Mouse (Mus musculus): Measurements from ENCODE around the gene Yap1. TPM values are rescaled to one million over a fixed set of nuclear protein-coding genes. Genes with fewer than 3 reads are reported as not detected.

The Yap1 gene
- polyA plus RNA-seq, 1 experiment from 2014 or later, result 31.6 TPM

DNA sequence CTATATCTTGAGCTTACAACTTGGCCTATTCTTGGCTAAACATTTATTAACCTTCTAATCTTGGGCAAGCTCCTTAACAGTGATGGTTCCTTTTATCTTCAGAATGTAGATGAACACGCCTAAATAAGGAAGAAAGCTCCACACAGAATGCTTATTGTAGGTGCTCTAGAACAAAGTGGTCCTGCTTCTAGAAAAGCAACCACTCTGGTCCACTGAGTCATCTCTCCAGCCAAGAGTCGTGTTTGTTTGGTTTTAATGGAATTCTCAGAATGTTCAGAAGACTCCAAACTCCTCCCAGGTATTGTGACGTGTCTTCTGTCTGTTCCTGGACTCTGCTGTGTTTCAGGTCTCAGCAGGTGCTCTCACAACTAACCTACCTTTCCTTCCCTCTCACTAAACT lies 38.8 kb downstream of the Yap1 start:
- Histone ChIP-seq H3K4me2 (no peak overlapping the region), H3K4me3 (replicated peaks) (no peak overlapping the region), H3K9me3 (no peaks in the 10 kb centered on the region), H3K9ac (no peak overlapping the region), H3K27ac (no peak overlapping the region), H3K36me3 (replicated peaks) (peaks cover 7% of the 10 kb centered on the region; the same call in 1 of the 2 replicates), H3K27me3 (no peaks in the 10 kb centered on the region), H3K4me1 (peaks cover 26% of the 10 kb centered on the region)
- no peak for ATAC-seq (ENCODE audit: low FRiP score)
- WGBS, result 88% methylated on average over 3 of the region's 3 CpGs

DNA sequence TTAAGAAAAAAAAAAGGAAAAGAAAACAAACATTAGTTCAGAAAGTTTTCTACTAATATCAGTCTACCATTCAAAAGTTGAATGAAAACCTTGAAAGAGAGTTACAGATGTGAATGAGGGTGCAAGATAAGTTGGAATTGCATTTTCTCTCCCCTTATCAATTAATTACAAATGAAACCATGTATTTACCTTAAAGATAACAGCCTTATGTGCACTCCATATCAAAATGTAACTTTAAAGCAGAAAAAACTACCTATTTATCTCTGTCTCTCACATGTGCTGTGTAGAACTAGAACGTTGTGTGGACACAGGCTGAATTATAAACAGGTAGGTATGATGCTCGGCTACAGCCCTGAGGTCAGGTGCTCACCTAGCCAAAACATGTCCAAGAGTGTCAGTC lies 40.5 kb downstream of the Yap1 start:
- Histone ChIP-seq H3K9ac (no peak overlapping the region), H3K27ac (no peak overlapping the region), H3K27me3 (no peaks in the 10 kb centered on the region), H3K36me3 (replicated peaks) (peaks cover 7% of the 10 kb centered on the region; the same call in 1 of the 2 replicates), H3K4me2 (no peak overlapping the region), H3K4me3 (replicated peaks) (no peak overlapping the region), H3K4me1 (peaks cover 36% of the 10 kb centered on the region), H3K9me3 (no peaks in the 10 kb centered on the region)
- 93% methylated on average over 2 of the region's 2 CpGs for WGBS
- no peak for ATAC-seq (ENCODE audit: low FRiP score)

DNA sequence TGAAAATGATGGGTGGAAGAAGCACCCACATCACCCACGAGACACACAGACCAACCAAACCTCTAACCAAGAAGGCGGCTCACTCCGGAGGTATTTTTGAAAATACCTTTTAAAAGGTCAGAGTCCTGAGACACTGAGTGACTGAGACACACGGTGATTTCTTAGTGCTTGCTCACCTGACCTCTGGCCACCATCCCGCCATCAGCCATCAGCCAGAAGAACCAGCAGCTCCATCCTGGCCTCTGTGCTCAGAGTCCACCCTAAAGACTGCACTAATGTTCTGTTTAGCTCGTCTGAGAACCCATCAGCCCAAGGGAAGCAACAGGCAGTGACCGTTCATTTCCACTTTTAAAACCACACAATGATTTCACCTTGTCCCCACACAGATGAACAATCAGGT lies 41.5 kb downstream of the Yap1 start:
- 83% methylated on average over 7 of the region's 7 CpGs for WGBS
- Histone ChIP-seq H3K9me3 (no peaks in the 10 kb centered on the region), H3K9ac (no peak overlapping the region), H3K27ac (no peak overlapping the region), H3K36me3 (replicated peaks) (peaks cover 7% of the 10 kb centered on the region; the same call in 1 of the 2 replicates), H3K27me3 (no peaks in the 10 kb centered on the region), H3K4me3 (replicated peaks) (no peak overlapping the region), H3K4me2 (no peak overlapping the region), H3K4me1 (peaks cover 31% of the 10 kb centered on the region)
- ATAC-seq (ENCODE audit: low FRiP score), result no peak

DNA sequence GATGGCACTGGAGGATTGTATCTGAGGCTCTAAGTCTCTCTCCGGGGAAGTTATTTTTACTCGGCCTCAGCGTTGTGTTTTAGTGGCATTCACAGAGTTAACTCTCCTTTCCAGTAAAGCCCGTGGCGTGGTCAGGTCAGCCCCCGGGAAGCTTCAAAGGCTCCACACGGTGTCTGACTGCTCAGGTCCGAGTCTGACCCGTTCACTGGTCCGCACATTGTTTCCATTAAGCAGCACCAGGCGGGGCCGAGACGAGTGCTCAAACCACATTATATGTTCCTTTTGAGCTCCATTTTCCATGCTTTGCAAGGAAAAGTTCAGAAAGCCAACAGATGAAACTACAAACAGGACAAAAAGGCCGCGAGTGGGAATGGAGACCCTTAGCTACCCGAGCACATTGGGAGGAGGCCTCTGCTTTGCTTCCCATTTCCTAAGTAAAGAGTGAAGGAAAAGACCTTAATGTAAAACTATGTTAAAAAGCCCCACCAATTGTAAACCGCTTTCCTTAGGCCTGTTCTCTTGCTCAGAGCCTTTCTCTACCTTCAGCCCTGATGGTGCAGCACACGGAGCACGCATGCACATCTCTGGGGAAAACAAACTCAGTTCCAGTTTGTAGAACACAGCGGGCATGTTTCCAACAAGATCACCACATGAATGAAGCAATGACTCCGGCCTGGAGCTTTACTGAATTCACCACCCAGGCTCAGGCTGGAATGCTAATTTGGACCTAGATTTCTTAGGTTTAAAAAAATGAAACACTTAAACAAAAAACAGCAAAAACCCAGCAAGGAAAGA lies 42.8 kb downstream of the Yap1 start:
- Histone ChIP-seq H3K4me2 (no peak overlapping the region), H3K4me3 (replicated peaks) (no peak overlapping the region), H3K9me3 (no peaks in the 10 kb centered on the region), H3K4me1 (peaks cover 35% of the 10 kb centered on the region), H3K27ac (peak overlapping the region; percentile 38; the same call in 1 of the 2 replicates), H3K27me3 (no peaks in the 10 kb centered on the region), H3K9ac (no peak overlapping the region), H3K36me3 (replicated peaks) (peaks cover 3% of the 10 kb centered on the region; the same call in 1 of the 2 replicates)
- WGBS, result 50% methylated on average over 21 of the region's 21 CpGs
- no peak for ATAC-seq (ENCODE audit: low FRiP score)

DNA sequence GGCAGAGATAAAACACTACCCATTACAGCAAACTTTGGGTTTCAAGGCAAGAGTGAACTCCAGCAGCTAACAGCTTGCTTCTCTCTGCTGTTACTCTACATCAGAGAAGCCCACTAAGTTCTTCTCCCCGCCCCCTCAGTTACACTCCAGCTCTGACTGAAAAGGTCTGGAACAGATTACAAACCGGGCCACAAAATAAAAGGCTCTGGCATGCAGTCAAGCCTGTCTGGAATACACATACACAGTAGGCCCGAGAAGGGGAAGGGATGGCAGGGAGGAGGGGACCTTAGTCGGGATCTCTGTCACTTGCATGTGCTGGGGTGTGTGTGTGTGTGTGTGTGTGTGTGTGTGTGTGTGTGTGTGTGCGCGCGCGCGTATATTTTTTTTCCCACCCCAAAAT lies 44.0 kb downstream of the Yap1 start:
- Histone ChIP-seq H3K9ac (no peak overlapping the region), H3K9me3 (no peaks in the 10 kb centered on the region), H3K4me1 (peaks cover 35% of the 10 kb centered on the region), H3K27ac (peak overlapping the region; percentile 53; the same call in 1 of the 2 replicates), H3K4me2 (no peak overlapping the region), H3K36me3 (replicated peaks) (peaks cover 3% of the 10 kb centered on the region), H3K4me3 (replicated peaks) (no peak overlapping the region), H3K27me3 (no peaks in the 10 kb centered on the region)
- ATAC-seq (ENCODE audit: low FRiP score), result peak; percentile 55; the same call in 1 of the 2 replicates
- 70% methylated on average over 8 of the region's 9 CpGs for WGBS

DNA sequence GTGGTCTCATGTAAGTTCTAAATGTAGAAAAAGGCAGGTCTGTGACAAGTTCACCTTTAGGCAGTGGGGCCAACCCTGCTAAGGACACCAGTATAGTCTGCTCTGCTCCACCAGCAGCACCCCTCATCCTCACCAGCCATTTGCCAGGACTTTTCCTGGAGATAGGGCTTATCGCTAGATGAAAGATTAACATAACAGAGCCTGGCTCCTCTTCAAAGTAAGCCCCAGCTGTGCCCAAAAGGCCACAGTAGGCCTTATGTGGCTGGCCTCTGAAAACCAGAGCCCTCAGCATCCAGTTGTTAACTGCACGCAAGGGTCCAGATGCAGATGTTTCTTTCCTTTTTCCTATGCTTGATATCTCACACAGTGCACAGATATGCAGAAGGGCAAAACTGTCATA lies 45.1 kb downstream of the Yap1 start:
- WGBS, result 89% methylated on average over 2 of the region's 2 CpGs
- Histone ChIP-seq H3K4me2 (no peak overlapping the region), H3K27me3 (no peaks in the 10 kb centered on the region), H3K9ac (no peak overlapping the region), H3K9me3 (no peaks in the 10 kb centered on the region), H3K4me1 (peaks cover 35% of the 10 kb centered on the region), H3K4me3 (replicated peaks) (no peak overlapping the region), H3K27ac (no peak overlapping the region), H3K36me3 (replicated peaks) (peaks cover 9% of the 10 kb centered on the region)
- ATAC-seq (ENCODE audit: low FRiP score), result no peak

DNA sequence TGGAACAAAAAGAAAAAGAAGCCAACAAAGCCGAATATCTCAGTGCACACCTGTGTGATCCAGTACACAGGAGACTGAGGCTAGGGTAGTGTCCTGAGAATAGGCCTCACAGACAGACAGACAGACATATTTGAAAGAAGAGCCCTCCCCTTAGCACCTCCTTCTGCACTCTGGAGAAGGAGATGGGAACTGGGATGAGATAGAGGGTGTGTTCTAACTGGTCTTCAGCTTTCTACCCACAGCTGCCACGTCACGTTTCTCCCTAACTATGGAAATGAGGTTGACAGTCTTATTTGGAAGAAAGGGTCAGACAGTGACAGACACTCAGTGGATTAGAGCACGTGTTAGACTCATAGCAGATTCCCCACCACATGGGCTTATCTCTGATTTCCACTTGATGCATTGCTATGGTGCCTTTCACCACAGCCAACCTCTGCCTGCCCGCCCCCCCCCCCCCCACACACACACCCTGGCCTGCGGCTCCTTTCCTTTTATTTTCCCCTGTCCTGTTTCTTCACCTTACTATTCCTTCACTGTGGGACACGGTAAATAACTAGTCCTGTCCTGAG lies 46.3 kb downstream of the Yap1 start:
- WGBS, result 77% methylated on average over 7 of the region's 7 CpGs
- H3K4me3 ChIP-seq (replicated peaks), result no peak overlapping the region
- H3K27me3 ChIP-seq, result no peaks in the 10 kb centered on the region
- no peak overlapping the region for H3K9ac ChIP-seq
- H3K4me2 ChIP-seq, result no peak overlapping the region
- peaks cover 35% of the 10 kb centered on the region for H3K4me1 ChIP-seq
- H3K27ac ChIP-seq, result no peak overlapping the region
- H3K36me3 ChIP-seq (replicated peaks), result peaks cover 11% of the 10 kb centered on the region
- no peaks in the 10 kb centered on the region for H3K9me3 ChIP-seq
- ATAC-seq (ENCODE audit: low FRiP score), result 0 out of 2 replicates have a peak, but pooled peaks have one; percentile 39

DNA sequence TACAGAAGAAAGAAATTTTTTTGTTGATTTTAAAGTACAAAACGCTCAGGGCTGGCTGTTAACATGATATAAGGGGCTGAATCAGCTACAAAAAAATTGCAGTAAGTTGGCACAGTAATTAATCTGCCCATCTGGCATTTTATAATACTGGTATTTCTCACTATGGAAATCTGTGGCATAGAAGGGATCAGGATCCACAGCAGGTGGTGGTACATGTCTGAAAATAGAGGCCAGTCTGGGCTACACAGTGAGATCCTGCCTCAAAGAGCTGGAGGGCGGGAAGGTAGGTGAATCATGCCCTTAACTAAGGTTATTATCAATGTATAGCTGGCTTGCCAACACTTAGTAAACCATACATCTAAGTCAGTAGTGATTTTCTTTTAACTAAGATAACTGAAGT lies 47.0 kb downstream of the Yap1 start:
- Histone ChIP-seq H3K27me3 (no peaks in the 10 kb centered on the region), H3K27ac (no peak overlapping the region), H3K9me3 (no peaks in the 10 kb centered on the region), H3K4me3 (replicated peaks) (no peak overlapping the region), H3K9ac (no peak overlapping the region), H3K4me2 (no peak overlapping the region), H3K36me3 (replicated peaks) (peaks cover 17% of the 10 kb centered on the region), H3K4me1 (peaks cover 35% of the 10 kb centered on the region)
- WGBS, result 78% methylated on average over 2 of the region's 2 CpGs
- ATAC-seq (ENCODE audit: low FRiP score), result no peak

DNA sequence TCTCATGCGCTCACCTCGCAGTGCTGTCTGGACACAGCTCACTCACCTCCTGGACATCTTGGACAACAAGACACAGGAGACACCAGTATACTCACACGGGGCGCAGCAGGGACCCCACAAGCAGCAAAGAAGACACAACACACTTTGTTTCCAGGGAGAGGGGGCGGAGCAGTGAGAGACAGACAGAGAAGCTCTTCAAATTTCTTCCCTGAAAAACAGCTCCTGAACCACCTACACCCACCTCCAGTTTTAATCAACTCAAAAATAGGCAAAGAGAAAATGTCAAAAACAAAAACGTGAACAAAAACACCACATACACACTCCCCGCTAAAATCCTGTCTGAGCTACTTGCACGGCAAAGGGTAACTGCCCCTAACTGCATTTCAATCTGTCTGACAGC lies 48.0 kb downstream of the Yap1 start:
- Histone ChIP-seq H3K27me3 (no peaks in the 10 kb centered on the region), H3K9ac (no peak overlapping the region), H3K4me3 (replicated peaks) (no peak overlapping the region), H3K27ac (no peak overlapping the region), H3K4me1 (peaks cover 26% of the 10 kb centered on the region), H3K36me3 (replicated peaks) (peaks cover 16% of the 10 kb centered on the region), H3K4me2 (no peak overlapping the region), H3K9me3 (no peaks in the 10 kb centered on the region)
- no peak for ATAC-seq (ENCODE audit: low FRiP score)
- 89% methylated on average over 8 of the region's 8 CpGs for WGBS

DNA sequence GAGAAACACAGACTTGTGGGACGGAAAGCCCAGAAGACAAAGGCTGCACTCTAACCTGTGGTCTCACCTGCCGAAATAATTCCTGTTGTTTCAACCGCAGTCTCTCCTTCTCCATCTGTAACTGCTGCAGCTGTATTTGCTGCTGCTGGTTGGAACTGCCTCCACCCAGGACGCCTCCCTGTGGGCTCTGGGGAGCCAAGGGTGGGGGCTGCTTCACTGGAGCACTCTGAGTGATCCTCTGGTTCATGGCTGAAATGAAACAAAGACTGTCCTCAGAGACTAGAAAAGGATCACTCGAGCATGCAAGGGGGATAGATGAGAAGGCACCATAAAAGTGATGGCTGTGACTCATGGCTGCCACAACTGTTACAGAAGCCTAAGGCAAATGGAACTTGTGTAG lies 51.5 kb downstream of the Yap1 start:
- Histone ChIP-seq H3K36me3 (replicated peaks) (peaks cover 48% of the 10 kb centered on the region), H3K9me3 (no peaks in the 10 kb centered on the region), H3K4me3 (replicated peaks) (no peak overlapping the region), H3K9ac (no peak overlapping the region), H3K27ac (no peak overlapping the region), H3K4me2 (no peak overlapping the region), H3K4me1 (peaks cover 3% of the 10 kb centered on the region; the same call in 1 of the 2 replicates), H3K27me3 (no peaks in the 10 kb centered on the region)
- no peak for ATAC-seq (ENCODE audit: low FRiP score)
- WGBS, result 75% methylated on average over 5 of the region's 5 CpGs

DNA sequence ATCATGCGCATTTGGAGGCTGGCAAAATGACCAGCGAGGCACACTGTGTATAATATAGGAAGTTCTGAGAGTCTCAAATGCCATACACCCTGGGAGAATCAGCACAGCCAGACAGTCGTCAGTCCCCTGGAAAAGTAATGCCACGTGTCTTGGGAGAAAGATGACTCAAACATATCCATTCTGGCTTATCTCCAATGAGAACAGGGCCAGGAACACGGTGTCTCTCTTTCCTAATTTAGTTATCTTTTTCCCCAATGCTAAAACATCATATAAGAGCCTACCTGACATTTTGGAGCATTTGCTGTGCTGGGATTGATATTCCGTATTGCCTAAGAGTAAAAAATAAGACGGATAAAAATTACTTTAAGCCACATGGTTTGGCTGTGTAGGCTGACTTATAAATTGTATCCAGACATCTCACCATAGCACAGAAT lies 54.2 kb downstream of the Yap1 start:
- no peaks in the 10 kb centered on the region for H3K27me3 ChIP-seq
- H3K9me3 ChIP-seq, result no peaks in the 10 kb centered on the region
- WGBS, result 89% methylated on average over 7 of the region's 7 CpGs
- H3K4me1 ChIP-seq, result no peaks in the 10 kb centered on the region
- no peak overlapping the region for H3K27ac ChIP-seq
- no peak overlapping the region for H3K4me2 ChIP-seq
- no peak overlapping the region for H3K9ac ChIP-seq
- ATAC-seq (ENCODE audit: low FRiP score), result no peak
- no peak overlapping the region for H3K4me3 ChIP-seq (replicated peaks)
- H3K36me3 ChIP-seq (replicated peaks), result peaks cover 60% of the 10 kb centered on the region

DNA sequence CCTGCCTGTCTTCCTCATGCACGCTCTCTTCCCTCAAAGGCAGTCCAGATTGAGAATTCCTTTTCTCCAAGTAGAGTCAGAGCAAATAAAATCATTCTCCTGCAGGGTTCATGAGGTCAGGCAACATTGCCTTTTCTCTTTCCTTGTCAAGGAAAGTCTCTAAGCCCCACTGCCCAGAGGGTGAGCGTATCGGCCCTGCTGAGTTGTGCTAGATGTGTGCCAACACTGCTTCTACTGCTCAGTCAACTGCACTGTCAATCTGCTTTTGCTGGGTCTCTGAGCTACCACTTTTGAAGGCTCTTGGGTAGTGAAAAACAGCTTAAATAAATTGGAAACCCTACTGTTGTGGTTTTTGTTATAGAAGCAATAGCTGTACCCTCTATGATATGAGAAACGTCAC lies 56.5 kb downstream of the Yap1 start:
- no peak for ATAC-seq (ENCODE audit: low FRiP score)
- Histone ChIP-seq H3K9ac (no peak overlapping the region), H3K27ac (no peak overlapping the region), H3K27me3 (no peaks in the 10 kb centered on the region), H3K4me1 (no peaks in the 10 kb centered on the region), H3K9me3 (no peaks in the 10 kb centered on the region), H3K36me3 (replicated peaks) (peaks cover 53% of the 10 kb centered on the region), H3K4me2 (no peak overlapping the region), H3K4me3 (replicated peaks) (no peak overlapping the region)
- 87% methylated on average over 4 of the region's 4 CpGs for WGBS
